Mouse (Mus musculus): Measurements from ENCODE around the gene Ddah1.
"Not testable (repeated sequence)": the region's sequence is repeated elsewhere in the genome, so short reads cannot be mapped to it uniquely, and the experiment has no call there.

Ddah1 gene

GRCm38 (mm10) chr3:145873271-145873670 lies 114.8 kb downstream of the Ddah1 start:
- no peak for DNase-seq

GRCm38 (mm10) chr3:145874126-145874525 lies 115.7 kb downstream of the Ddah1 start:
- no peak for DNase-seq

DNA sequence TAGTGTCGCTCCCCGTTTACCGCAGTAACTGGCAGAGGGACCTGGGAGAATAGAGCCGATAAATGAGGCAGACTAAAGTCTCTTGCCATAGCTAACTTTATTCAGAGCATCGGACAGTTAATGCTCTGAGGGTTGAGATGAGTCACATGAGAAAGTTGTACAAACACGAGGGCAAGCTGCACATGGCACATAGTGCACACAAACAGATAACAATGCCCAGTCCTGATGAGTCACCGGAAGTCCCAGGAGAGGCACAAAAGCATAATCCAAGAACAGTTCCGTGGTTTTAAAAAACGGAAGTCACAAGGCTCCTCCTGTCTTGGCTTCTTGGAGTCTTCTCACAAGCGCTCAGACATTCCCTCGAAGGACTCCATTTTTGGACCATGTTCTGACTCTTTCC lies 117.6 kb downstream of the Ddah1 start:
- DNase-seq: no peak

DNA sequence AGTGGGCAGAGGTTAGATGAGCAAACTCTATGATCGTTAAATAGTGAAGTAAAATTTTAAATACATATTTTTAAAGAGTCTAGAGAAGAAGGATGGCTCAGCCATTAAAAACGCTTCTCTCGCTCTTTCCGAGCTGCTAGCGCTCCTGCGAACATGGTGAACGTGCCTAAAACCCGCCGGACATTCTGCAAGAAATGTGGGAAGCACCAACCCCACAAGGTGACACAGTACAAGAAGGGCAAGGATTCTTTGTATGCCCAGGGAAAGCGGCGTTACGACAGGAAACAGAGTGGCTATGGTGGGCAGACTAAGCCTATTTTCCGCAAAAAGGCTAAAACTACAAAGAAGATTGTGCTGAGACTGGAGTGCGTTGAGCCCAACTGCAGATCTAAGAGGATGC lies 120.4 kb downstream of the Ddah1 start:
- DNase-seq: not testable (repeated sequence)

DNA sequence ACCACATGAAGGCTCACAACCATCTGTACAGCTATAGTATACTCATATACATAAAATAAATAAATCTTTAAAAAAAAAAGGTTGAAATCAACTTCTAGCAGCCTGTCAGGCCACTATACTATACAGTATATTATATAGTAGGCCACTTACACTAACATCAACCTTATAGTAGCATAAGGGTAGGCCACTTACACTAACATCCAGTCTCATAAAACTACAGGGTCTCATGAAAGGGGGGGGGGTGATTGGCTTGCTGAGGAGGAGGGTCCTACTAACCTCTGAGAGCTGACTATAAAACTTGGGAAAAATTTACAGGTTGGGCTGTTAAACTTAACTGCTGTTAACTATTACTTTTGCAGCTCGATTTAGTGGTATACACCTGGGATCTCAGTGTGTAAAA lies 121.9 kb downstream of the Ddah1 start:
- DNase-seq: no peak

- DNase-seq: no peak
These were observed 123.8 kb downstream of the Ddah1 start for GRCm38 (mm10) chr3:145882076-145882874.

DNA sequence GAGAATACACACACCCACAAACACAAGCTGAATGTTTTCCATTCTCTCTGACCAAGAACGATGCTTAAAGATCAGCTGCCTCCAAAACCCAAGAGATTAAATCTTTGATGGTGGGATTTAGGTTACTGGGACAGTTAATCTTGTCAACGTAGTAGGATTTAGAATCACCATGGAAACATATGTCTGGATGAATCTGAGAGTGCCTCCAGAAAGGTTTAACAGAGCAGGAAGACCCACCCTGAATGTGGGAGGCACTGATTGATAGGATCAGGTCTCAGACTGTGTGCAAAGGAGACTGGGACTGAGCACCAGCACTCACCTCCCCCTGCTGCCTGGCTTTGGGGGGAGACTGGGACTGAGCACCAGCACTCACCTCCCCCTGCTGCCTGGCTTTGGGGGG lies 124.8 kb downstream of the Ddah1 start:
- DNase-seq: no peak

GRCm38 (mm10) chr3:145885376-145885775 lies 126.9 kb downstream of the Ddah1 start:
- no peak for DNase-seq

GRCm38 (mm10) chr3:145885851-145886464 lies 127.5 kb downstream of the Ddah1 start:
- DNase-seq: no peak

GRCm38 (mm10) chr3:145887430-145887971 lies 129.0 kb downstream of the Ddah1 start:
- no peak for DNase-seq

DNA sequence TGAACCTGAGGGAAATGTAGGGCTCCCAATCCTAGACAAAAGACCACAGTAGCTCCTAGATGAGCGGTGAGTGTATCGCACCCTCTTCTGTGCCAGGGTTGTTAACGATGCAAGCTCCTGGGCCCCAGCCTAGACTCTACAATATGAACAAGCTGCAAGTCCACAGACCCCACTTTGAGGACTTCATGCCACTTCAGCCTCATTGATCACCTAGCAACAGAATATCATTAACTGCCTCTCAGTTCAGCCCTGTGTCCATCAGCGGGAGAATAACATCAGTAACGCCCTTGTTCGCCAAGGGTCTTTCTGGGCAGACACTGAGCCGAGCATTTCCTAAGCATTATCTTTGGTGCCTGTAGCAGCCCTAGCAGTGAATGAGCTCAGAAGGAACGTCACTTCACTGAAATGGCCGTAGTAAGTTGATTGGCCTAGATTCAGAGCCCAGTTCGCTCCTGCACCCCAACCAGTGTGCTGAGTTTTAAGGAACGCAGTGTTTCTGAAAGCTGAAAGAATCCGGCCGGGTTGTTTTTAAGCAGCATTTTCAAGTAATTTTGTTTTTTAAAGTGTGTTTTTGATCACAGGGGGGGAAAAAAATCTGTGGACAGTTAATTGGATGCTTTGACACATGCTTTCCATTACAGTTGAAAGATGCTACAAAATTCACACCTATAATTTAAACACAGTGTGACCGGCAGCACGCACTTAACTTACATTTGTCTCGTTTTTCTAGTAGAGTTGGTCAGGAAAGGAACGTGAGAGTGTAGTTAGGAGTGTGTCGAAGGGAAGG lies 132.1 kb downstream of the Ddah1 start:
- DNase-seq: no peak

- no peak for DNase-seq
These were observed 134.0 kb downstream of the Ddah1 start for GRCm38 (mm10) chr3:145892451-145892850.

- no peak for DNase-seq
These were observed 135.7 kb downstream of the Ddah1 start for GRCm38 (mm10) chr3:145894131-145894530.

DNA sequence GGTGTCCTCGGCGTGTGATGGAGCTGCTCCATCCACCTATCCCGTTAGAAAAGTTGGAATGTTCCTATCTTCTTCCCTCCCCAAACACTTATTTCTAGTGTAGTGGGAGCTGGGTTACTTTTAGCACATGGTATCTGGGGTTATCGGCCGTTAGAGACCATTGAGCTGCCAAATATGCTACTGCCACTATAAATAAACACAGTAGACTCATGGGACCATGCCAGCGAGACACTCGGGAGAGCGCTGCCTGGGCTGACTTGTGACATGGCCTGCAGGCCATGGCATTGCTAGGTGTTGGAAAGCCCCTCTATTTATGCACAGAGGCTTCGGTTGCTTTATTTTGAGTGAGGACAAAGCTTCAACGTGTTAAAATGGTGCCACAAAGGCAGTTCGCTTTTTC lies 139.3 kb downstream of the Ddah1 start:
- no peak for DNase-seq

DNA sequence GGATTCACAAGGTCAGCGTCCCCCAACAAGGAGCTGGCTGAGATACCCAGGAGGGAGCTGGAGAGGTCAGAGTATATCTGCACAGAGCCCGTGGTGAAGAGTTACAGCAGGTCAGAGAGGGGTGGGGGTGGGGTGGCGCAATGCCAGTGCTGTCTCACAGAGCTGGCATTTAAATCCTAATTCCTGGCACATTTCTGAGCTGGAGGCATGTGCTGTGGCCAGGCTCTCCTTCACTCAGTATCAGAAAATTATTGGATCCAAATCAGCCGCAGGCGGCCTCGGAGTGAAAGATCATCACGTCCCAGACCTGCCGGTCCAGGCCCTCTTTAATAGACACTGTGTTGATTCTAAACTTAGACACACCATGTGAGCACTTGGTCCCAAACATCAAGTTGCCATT lies 141.4 kb downstream of the Ddah1 start:
- no peak for DNase-seq

DNA sequence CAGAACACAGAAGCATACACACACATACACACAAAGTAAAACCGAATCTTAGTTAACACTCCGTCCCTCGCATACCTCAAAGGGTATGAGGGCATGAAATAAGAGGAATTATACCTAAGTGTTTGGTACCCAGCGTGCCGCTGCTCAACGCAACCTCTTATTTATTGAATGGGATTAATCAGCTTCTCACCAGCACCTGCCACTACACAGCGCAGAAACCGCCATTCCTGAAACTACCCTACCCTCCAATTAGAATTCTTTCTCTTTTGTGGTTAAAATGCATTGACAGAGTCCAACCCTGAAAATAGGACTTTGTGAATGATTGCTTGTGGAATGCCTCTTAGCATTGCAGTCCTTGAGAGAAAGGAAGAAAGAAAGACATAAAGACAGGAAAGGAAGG lies 145.1 kb downstream of the Ddah1 start:
- no peak for DNase-seq

DNA sequence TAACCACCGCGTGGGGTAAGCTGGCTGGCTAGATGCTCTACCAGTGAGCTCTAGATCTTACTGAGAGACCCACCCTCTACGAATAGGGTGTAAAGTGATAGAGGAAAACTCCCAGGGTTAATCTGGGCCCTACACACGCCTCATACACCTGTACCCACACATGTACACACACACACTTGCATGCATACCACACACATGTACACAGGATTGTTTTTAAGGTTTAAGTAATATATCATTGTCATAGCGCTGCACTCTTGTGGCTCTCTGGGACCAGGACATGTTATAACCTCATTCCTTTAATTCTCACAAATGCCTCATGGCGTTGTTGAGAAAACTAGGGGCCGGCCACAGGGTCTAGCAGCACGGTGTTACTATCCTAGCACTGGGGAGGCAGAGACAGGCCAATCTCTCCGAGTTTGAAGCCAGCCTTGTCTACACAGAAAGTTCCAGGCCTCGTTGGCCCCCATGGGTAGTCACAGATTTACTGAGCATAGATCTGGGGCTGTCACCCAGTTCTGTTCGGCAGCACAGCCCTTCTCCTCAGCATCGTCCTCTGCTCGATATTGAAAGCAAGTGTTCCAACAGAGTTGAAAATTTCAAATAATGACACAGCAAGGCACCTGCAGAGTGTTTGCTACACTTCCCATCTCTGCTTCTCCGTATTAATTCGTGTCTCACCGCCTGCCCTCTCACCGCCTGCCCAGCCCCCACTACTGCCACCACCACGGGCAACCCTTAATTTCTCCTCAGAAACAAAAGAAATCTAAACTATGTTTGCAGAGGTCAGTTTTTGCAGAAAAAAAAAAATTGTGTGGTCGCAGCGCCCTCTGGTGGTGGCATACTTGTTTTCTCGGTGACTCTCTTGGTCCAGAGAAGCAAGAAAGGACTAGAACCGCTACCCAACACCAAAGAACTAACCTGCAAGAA lies 146.6 kb downstream of the Ddah1 start:
- peak; percentile 43 for DNase-seq

GRCm38 (mm10) chr3:145906582-145906981 lies 148.1 kb downstream of the Ddah1 start:
- DNase-seq: no peak

- DNase-seq: no peak
These were observed 154.0 kb downstream of the Ddah1 start for GRCm38 (mm10) chr3:145912512-145912911.

DNA sequence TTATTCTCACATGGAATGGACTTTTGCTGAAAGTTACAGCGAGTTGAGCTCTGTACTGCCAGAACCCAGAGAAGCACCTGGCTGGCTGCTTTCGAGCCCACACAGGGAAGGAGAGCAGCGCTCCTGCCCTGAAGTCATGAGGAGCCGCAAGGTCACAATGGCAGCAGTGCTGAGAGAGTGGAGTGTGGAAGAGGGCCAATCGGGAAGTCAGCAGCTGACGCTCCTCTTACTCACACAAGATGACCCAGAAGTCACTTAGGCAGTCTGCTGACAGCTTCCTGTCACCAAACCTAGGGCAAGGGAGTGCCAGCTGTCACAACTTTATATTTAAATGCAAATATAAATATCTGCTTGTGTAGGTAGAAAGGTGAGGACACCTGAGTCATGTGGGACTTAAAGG lies 154.8 kb downstream of the Ddah1 start:
- no peak for DNase-seq

DNA sequence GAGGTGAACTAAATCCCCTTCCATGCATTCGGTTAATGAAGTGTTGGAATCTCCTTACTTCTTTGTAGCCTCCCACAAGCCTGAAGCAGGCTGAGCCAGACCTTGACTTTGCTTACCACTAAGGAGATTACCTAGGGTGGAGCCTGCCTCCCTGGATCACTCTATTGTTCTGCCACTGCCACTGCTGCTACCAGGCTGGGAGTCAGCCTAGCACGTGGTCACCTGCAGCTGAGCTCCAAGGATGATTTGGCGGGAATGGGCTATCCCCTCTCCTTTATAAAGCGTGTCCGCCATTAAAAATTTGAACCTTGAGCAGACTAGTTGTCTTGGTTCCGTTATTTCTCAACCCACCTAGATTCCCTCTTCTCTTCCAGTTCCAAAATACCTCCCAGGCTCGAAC lies 155.5 kb downstream of the Ddah1 start:
- not testable (repeated sequence) for DNase-seq

DNA sequence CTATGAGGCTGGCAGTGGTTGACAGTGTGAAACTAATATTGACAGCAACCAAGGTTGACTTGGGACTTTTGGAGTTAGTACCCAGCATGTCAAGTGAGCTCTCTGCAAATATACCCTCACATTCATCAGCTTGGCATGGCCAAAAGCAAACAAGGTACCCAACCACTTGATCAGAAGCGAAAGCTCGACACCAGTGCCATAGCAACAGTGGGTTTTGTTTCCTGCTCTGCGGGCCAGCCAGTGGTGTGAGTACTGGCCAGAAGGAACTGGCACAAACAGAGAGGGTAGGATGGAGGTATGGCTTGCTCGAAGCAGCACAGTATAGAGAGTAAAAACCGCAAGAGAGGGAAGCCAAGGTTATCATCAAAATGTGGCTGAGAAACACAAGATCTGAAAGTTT lies 157.9 kb downstream of the Ddah1 start:
- no peak for DNase-seq
